Mouse (Mus musculus) v-Abl transformed pro-B cells (cell line): ENCODE measurements around the gene Ambra1.

Source experiments
- in situ Hi-C, 2 experiments: fragments of 400-800 bp; cut with MboI; formaldehyde crosslinking; loops; one replicate each; pipeline ENCODE4 v1.15.1; 2025; ENCODE audit not compliant: unreplicated experiment in 2 of 2

Gene Ambra1

GRCm38 (mm10) chr2:91859423-91859822, 129.5 kb downstream of the Ambra1 start:
- in situ Hi-C loops = no loop called here

DNA sequence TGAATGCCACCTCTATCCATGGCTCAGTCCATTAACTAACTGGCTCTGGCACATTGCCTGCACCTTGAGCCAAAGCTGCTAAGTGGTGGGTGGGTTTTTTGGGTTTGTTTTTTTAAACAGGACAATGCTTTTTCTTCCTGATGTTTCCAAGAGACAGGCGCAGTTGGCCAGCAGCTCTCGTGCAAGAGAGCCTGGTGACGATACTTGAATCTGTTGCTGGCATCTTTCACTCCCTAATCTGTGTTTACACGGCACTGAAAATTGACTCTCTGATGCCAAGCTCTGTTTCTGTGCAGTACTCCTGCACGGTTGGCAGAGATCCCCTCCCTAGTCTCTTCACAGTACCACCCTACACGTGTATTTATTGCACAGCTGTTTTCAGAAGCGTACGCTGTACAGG, 140.8 kb downstream of the Ambra1 start:
- in situ Hi-C loops = no loop called here

DNA sequence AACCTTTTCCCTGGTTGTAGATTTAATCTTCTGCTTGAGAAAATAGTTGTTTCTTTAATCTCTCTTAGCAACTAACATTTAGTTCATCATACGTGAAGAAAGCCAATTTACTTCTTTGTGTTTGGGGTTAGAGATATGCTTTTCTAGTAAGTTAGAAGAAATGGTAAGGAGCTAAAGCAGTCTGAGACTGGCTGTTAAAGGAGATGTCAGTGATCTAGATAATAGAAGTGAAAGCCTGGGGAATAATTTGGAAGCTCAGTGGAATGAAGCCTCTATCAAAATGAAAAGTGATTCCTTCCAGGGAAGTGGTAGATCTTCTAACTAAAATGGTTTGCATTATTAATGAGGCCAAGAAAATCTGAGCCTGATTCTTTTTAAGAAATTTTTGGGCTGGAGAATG, 141.3 kb downstream of the Ambra1 start:
- in situ Hi-C loops = no loop called here

DNA sequence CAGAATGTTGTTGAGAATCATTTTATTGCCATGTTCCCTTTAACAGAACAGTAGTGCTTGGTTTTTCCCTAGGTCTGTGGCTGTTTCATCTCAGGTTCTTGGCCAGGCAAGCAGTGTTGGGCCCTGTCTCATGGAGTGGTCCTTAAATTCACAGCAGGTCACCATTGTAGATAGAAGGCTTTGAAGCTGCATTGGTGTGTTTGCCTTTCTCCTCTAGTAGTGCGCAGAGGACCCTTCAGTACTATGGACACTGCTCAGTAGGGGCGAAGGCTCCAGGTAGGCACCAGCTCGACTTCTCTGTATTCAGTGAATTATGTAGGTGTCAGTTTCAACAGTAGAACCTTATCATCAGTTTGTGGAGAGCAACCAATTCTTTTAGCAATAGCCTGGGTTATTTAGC, 142.7 kb downstream of the Ambra1 start:
- in situ Hi-C loops = no loop called here

DNA sequence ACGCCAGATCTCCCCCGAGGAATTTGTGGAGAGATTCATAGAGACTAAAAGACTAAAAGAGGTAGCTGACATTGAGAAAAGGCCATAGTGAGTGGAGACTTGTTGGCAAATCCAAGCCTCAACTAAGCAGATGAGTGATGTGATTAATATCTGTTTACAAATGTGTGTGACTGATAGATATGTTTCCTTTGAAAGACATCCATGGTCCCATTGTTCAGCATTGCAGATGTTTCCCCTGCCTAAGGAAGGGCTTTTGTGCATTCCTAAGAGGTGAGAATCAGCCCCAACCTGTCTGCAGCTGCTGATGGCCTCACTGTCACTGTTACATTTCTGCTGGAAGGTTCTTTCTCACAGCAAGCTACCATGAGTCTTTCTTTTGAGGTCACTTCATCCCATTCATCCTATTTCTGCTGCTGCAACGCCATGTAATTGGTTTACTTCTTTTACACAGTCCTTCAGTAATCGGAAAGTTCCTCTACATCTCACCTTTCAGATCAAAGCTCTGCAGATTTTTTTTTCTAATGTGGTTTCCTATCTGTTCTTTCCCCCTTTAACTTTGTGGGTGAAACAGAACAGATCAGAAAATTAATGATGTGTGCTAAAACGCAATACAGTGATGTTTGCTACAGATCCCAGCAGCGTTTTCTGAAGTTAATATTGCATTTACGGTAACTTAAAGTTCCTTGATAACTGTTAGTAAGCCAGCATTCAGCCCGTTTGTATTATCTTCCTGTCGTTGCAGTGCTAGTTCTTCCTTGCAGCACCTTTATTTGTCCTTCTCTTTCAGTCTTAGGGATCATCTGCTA, 146.3 kb downstream of the Ambra1 start:
- in situ Hi-C loops = no loop called here

- in situ Hi-C loops = no loop called here
These were observed 146.8 kb downstream of the Ambra1 start for GRCm38 (mm10) chr2:91876806-91877140.

- in situ Hi-C loops = no loop called here
These were observed 148.7 kb downstream of the Ambra1 start for GRCm38 (mm10) chr2:91878387-91879180.

- in situ Hi-C loops = no loop called here
These were observed 154.0 kb downstream of the Ambra1 start for GRCm38 (mm10) chr2:91883961-91884360.

DNA sequence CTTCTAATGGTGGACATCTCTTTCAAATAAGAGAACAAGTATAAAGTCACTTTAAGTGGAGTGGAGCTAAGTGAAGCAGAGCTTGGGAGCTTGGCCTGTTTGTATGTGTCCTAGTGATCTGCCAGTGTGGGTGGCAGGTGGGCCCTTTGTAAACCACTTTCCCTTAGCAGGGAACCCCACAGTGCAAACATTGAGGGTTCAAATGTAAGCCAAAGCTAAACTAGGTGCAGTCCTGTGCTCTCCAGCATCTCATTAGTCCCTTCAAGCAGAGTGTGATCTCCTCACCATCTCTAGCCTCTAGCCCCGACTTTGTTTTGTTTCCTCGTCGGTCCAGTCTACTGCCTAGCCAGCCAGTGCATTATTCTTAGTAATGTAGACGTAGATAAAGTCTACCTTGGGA, 154.7 kb downstream of the Ambra1 start:
- in situ Hi-C loops = no loop called here

- in situ Hi-C loops = no loop called here
These were observed 164.8 kb downstream of the Ambra1 start for GRCm38 (mm10) chr2:91894716-91895115.

GRCm38 (mm10) chr2:91895401-91895800, 165.5 kb downstream of the Ambra1 start:
- in situ Hi-C loops = no loop called here

GRCm38 (mm10) chr2:91897968-91898367, 168.0 kb downstream of the Ambra1 start:
- in situ Hi-C loops = no loop called here

GRCm38 (mm10) chr2:91899141-91899540, 169.2 kb downstream of the Ambra1 start:
- in situ Hi-C loops = no loop called here

- in situ Hi-C loops = loop anchor here in 1 of 2 experiments (25.0 kb wide), 1 partner anchor 613 kb away; no protein-coding TSS in a partner anchor
These were observed 170.5 kb downstream of the Ambra1 start for GRCm38 (mm10) chr2:91900431-91900830.

DNA sequence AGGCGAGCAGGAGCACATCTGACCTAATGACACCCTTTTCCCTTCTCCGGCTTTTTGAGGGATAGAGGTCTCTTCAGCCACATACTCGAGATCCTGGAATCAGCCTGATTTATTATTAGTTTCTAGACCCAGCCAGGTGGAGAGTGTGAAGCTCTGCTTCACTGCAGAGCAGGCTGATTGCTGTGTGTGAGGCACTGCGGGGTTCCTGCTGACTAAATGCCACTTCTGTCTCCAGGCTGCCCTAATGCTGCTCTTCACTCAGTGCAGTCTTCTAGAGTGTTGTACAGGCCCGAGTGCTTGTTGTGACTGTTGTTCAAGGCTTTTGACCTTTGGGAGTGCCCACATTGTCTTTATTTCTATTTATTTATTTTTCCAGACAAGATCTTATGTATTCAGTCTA, 172.4 kb downstream of the Ambra1 start:
- in situ Hi-C loops = loop anchor here in 1 of 2 experiments (25.0 kb wide), 1 partner anchor 615 kb away; no protein-coding TSS in a partner anchor

- in situ Hi-C loops = loop anchor here in 1 of 2 experiments (25.0 kb wide), 1 partner anchor 616 kb away; no protein-coding TSS in a partner anchor
These were observed 173.4 kb downstream of the Ambra1 start for GRCm38 (mm10) chr2:91903171-91903925.

- in situ Hi-C loops = loop anchor here in 1 of 2 experiments (25.0 kb wide), 1 partner anchor 617 kb away; no protein-coding TSS in a partner anchor
These were observed 174.8 kb downstream of the Ambra1 start for GRCm38 (mm10) chr2:91904618-91905307.

DNA sequence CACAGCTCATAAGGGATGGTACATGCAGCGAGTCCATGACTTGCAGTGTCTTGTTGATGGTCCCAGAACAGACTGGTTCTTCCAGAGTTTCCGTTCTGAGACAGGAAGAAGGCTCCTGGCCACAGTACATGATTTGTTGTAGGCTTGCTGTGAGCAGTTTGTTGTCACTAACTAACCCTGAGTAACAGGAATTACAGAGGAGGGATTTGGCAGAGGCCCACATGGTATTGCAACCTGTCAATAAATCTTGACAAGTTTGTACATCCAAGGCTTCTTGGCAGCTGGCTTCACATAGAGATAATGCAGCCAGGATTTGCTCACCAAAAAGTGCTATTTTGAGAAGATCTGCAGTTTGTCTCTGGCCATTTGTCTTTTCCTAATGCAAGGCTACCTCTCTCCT, 176.2 kb downstream of the Ambra1 start:
- in situ Hi-C loops = loop anchor here in 1 of 2 experiments (25.0 kb wide), 1 partner anchor 619 kb away; no protein-coding TSS in a partner anchor

DNA sequence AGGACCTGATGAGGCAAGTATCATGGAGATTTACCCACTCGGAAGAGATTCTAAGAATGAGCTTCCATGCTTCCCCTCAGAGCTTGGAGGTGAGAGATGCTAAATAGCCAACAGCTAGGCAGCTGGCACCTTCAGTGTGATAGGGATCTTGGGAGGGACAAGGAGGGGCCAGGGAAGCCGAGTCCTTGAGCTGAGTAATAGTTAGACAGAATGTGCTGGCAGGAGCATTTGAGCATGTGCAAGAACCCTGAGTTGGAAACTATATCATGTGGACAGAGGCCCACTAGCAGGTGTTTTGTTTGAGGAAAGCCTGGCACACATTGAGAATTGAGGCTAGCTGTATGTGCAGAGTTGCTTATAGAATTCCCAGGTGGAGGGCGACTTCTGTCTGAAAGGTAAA, 182.7 kb downstream of the Ambra1 start:
- in situ Hi-C loops = loop anchor here in 1 of 2 experiments (25.0 kb wide), 1 partner anchor 625 kb away; no protein-coding TSS in a partner anchor
